Mouse (Mus musculus): ENCODE results near the gene Sdccag8. TPM values are rescaled to one million over a fixed set of nuclear protein-coding genes. Genes with fewer than 3 reads are reported as not detected.

Sdccag8 gene
- polyA plus RNA-seq, 1 experiment from 2014 or later: 22.6 TPM

DNA sequence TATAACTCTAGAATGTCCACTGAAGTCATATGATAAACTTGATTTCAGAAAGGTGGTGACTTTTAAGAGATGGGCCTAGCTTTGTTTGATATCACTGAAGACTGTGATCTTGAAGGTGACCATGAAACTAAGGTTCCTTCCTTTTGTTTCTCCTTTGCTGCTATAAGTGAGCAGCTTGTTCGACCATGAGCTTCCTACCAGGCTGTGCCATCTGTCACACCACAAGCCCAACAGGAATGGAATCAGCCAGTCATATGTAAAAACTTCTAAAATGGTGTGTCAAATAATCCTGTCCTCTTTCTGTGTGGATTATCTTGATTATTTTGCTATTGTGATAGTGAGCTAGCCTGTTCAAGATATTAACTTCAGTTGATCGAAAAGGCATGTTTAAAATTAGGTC lies 221.0 kb downstream of the Sdccag8 start:
- H3K27me3 ChIP-seq (ENCODE audit: control insufficient read depth, insufficient read depth, low read length): no peaks in the 10 kb centered on the region

DNA sequence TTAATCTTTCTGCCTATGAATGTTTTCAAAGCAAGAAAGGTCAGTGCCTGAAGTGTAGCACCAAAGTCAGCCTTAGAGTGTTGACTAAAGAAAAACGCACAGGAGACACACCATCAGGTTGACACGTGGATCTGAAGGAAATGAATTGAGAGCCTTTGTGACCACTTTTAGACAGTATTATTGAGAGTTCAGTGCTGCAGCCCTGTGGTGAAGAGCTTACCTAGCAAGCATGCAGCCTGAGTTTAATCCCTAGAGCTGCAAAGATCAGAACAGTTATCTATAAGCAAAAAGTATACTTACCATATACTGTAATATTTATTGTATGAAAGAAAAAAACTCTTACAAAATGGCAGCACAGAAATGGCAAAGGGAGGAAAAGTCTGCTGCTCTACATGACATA lies 223.9 kb downstream of the Sdccag8 start:
- Histone ChIP-seq H3K27me3 (ENCODE audit: control insufficient read depth, insufficient read depth, low read length) (no peaks in the 10 kb centered on the region), H3K4me2 (ENCODE audit: low read depth, low read length) (no peak overlapping the region), H3K27ac (ENCODE audit: low read depth, low read length) (no peak overlapping the region), H3K36me3 (ENCODE audit: control insufficient read depth, insufficient read depth, low read length) (no peaks in the 10 kb centered on the region), H3K9me3 (ENCODE audit: control insufficient read depth, low read length) (no peaks in the 10 kb centered on the region), H3K4me3 (ENCODE audit: low read depth, low read length) (no peak overlapping the region), H3K4me1 (ENCODE audit: control insufficient read depth, insufficient read depth, low read length) (no peaks in the 10 kb centered on the region), H3K9ac (replicated peaks; ENCODE audit: low read depth, low read length) (no peak overlapping the region)
- WGBS: 40% methylated on average over 2 of the region's 2 CpGs
- ATAC-seq (ENCODE audit: low read depth): no peak

More for the DNA sequence above, 221.0 kb downstream of the Sdccag8 start:
- no peaks in the 10 kb centered on the region for H3K9me3 ChIP-seq (ENCODE audit: control insufficient read depth, low read length)
- no peaks in the 10 kb centered on the region for H3K4me1 ChIP-seq (ENCODE audit: control insufficient read depth, insufficient read depth, low read length)
- WGBS: 80% methylated on average over 2 of the region's 2 CpGs
- no peak overlapping the region for H3K9ac ChIP-seq (replicated peaks; ENCODE audit: low read depth, low read length)
- H3K27ac ChIP-seq (ENCODE audit: low read depth, low read length): no peak overlapping the region
- H3K4me3 ChIP-seq (ENCODE audit: low read depth, low read length): no peak overlapping the region
- no peak overlapping the region for H3K4me2 ChIP-seq (ENCODE audit: low read depth, low read length)
- H3K36me3 ChIP-seq (ENCODE audit: control insufficient read depth, insufficient read depth, low read length): no peaks in the 10 kb centered on the region
- no peak for ATAC-seq (ENCODE audit: low read depth)

DNA sequence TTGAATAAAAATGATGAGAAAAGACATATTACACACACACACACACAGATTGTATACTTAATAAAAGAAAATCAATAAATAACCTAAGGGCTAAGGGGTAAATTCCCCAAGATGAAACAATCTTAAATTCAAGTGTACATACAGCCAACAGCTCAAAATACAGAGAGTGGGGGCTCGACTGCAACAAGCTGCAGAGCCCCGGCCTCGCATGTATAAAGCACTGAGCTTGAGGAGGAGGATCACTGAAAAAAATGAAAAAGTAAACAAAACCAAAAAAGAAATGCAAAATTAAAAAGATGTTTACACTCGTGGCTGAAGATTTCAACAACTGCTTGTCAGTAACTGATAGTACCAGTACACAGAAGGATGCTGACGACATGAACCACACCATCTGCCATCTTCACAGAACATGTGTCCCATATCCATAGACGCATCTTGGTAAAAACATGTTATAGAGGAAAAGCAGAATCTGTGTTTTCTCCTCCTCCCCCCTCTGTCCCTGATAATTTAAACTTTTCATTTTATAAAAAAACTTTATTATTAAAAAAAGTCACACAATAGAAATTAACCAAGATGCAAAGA lies 224.7 kb downstream of the Sdccag8 start:
- Histone ChIP-seq H3K9me3 (ENCODE audit: control insufficient read depth, low read length) (no peaks in the 10 kb centered on the region), H3K4me3 (ENCODE audit: low read depth, low read length) (no peak overlapping the region), H3K27ac (ENCODE audit: low read depth, low read length) (no peak overlapping the region), H3K9ac (replicated peaks; ENCODE audit: low read depth, low read length) (no peak overlapping the region), H3K4me2 (ENCODE audit: low read depth, low read length) (no peak overlapping the region), H3K27me3 (ENCODE audit: control insufficient read depth, insufficient read depth, low read length) (no peaks in the 10 kb centered on the region), H3K4me1 (ENCODE audit: control insufficient read depth, insufficient read depth, low read length) (no peaks in the 10 kb centered on the region), H3K36me3 (ENCODE audit: control insufficient read depth, insufficient read depth, low read length) (no peaks in the 10 kb centered on the region)
- WGBS: 68% methylated on average over 6 of the region's 6 CpGs
- ATAC-seq (ENCODE audit: low read depth): no peak

DNA sequence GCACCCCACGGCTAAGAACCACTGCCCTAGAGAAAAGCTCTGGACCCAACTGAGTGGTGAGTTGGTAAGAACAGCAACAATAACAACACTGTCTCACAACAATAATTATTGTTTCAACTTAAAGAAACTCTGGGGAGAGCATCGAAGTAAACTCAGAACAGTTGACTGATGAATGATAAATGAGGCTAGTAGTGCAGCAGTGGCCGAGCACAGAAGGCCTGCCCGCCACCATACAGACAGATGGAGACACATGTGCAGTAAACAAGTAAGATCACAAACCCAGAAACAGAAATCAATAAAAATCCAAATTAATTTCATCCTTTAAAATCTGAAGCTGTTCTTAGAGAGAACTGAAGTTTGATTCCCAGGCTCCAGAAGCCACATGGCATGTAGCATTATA lies 225.6 kb downstream of the Sdccag8 start:
- H3K9me3 ChIP-seq (ENCODE audit: control insufficient read depth, low read length): no peaks in the 10 kb centered on the region
- no peak overlapping the region for H3K4me3 ChIP-seq (ENCODE audit: low read depth, low read length)
- no peaks in the 10 kb centered on the region for H3K4me1 ChIP-seq (ENCODE audit: control insufficient read depth, insufficient read depth, low read length)
- no peaks in the 10 kb centered on the region for H3K27me3 ChIP-seq (ENCODE audit: control insufficient read depth, insufficient read depth, low read length)
- no peak for ATAC-seq (ENCODE audit: low read depth)
- no peak overlapping the region for H3K27ac ChIP-seq (ENCODE audit: low read depth, low read length)
- H3K9ac ChIP-seq (replicated peaks; ENCODE audit: low read depth, low read length): no peak overlapping the region
- WGBS: 15% methylated on average over 4 of the region's 4 CpGs
- no peak overlapping the region for H3K4me2 ChIP-seq (ENCODE audit: low read depth, low read length)
- no peaks in the 10 kb centered on the region for H3K36me3 ChIP-seq (ENCODE audit: control insufficient read depth, insufficient read depth, low read length)

DNA sequence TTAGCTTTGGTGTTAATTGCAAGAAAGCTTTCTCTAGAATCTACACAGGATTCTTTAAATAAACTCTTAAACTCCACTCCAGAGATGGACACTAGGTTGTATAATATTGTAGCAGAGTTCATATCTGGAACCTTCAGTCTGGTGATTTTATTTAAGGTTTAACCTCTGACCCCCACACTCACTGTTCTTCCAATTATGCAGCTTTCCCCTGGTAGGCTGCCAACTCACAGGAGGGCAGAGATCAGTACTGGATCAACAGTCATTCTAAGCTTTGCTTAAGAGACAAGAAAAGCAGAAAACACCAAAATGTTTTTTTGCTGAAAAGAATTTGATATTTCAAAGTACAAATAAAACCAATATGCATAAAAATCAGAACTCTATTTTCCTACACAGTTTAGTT lies 231.4 kb downstream of the Sdccag8 start:
- H3K27ac ChIP-seq (ENCODE audit: low read depth, low read length): no peak overlapping the region
- H3K9ac ChIP-seq (replicated peaks; ENCODE audit: low read depth, low read length): no peak overlapping the region
- ATAC-seq (ENCODE audit: low read depth): no peak
- no peaks in the 10 kb centered on the region for H3K27me3 ChIP-seq (ENCODE audit: control insufficient read depth, insufficient read depth, low read length)
- no peak overlapping the region for H3K4me3 ChIP-seq (ENCODE audit: low read depth, low read length)
- no peaks in the 10 kb centered on the region for H3K4me1 ChIP-seq (ENCODE audit: control insufficient read depth, insufficient read depth, low read length)
- H3K9me3 ChIP-seq (ENCODE audit: control insufficient read depth, low read length): no peaks in the 10 kb centered on the region
- no peak overlapping the region for H3K4me2 ChIP-seq (ENCODE audit: low read depth, low read length)
- H3K36me3 ChIP-seq (ENCODE audit: control insufficient read depth, insufficient read depth, low read length): no peaks in the 10 kb centered on the region

DNA sequence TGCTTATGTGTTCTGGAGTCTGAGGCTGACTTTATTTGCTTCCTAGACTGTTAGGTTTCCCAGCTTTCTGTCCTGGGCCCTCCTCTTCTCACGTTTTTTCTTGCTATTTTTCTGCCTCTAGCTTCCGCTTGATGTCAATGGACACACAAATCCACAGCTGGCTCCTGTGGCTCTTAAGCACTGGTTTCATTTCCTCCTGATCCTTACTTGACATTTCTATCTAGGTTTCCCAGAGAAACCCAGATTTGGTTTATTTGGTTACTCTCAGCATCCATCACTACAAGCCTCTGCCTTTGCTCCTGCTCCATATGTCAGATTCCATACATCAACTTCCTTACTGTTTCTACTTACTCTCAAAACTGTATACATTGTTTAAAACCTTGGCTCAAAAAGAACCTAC lies 232.5 kb downstream of the Sdccag8 start:
- no peaks in the 10 kb centered on the region for H3K27me3 ChIP-seq (ENCODE audit: control insufficient read depth, insufficient read depth, low read length)
- H3K4me3 ChIP-seq (ENCODE audit: low read depth, low read length): no peak overlapping the region
- H3K4me2 ChIP-seq (ENCODE audit: low read depth, low read length): no peak overlapping the region
- WGBS: 78% methylated on average over 2 of the region's 2 CpGs
- no peaks in the 10 kb centered on the region for H3K36me3 ChIP-seq (ENCODE audit: control insufficient read depth, insufficient read depth, low read length)
- H3K4me1 ChIP-seq (ENCODE audit: control insufficient read depth, insufficient read depth, low read length): no peaks in the 10 kb centered on the region
- H3K9me3 ChIP-seq (ENCODE audit: control insufficient read depth, low read length): no peaks in the 10 kb centered on the region
- no peak overlapping the region for H3K27ac ChIP-seq (ENCODE audit: low read depth, low read length)
- ATAC-seq (ENCODE audit: low read depth): no peak
- H3K9ac ChIP-seq (replicated peaks; ENCODE audit: low read depth, low read length): no peak overlapping the region

DNA sequence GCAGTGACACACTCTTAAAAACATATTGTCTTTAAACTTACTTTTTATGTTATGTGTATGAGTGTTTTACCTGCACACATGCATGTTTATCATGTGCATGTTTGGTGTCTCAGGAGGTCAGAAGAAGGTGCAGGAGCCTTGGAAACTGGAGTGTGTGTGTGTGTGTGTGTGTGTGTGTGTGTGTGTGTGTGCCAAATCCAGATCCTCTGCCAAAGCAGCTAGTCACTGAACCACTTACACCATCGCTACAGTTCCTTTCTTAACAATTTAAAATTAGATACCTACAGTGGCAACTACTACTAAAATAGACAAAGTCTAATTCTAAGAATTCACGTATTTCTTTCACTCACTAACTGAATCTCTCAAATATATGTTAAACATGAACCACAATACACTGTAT lies 234.3 kb downstream of the Sdccag8 start:
- 94% methylated on average over 2 of the region's 2 CpGs for whole genome bisulfite sequencing
- H3K9ac ChIP-seq (replicated peaks; ENCODE audit: low read depth, low read length): no peak overlapping the region

DNA sequence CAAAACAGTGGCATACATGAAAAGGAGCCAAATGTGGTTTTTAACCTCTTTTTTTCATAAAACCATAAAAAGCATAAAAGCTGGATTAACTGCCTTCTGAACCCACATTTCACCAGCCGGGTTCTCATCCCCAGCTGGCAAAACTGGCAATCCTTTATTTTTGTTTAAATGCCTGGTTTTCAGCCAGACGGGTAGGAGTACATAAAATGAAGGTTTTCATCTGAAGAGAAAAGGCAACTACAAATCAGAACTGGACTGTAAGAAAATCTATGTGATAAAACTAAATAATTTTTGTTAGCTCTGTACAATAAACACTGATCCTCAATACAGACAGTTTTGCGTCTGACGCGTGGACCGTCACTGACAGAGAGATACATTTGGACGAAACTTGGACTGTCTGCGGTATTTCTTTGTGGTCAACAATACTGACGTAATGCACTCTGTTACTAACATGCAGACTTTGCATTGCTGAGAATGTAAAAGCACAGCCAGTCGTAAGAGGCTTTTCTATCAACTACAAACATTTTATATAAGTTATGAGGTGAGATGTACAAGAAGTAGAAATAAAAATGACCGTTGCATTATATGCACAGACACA lies 237.0 kb downstream of the Sdccag8 start:
- no peaks in the 10 kb centered on the region for H3K36me3 ChIP-seq (ENCODE audit: control insufficient read depth, insufficient read depth, low read length)
- 71% methylated on average over 11 of the region's 11 CpGs for WGBS
- H3K4me3 ChIP-seq (ENCODE audit: low read depth, low read length): no peak overlapping the region
- no peak overlapping the region for H3K9ac ChIP-seq (replicated peaks; ENCODE audit: low read depth, low read length)
- no peaks in the 10 kb centered on the region for H3K4me1 ChIP-seq (ENCODE audit: control insufficient read depth, insufficient read depth, low read length)
- ATAC-seq (ENCODE audit: low read depth): no peak
- no peak overlapping the region for H3K27ac ChIP-seq (ENCODE audit: low read depth, low read length)
- no peaks in the 10 kb centered on the region for H3K27me3 ChIP-seq (ENCODE audit: control insufficient read depth, insufficient read depth, low read length)
- no peaks in the 10 kb centered on the region for H3K9me3 ChIP-seq (ENCODE audit: control insufficient read depth, low read length)
- H3K4me2 ChIP-seq (ENCODE audit: low read depth, low read length): no peak overlapping the region

More for the DNA sequence above, 234.3 kb downstream of the Sdccag8 start:
- ATAC-seq (ENCODE audit: low read depth): no peak
- no peaks in the 10 kb centered on the region for H3K27me3 ChIP-seq (ENCODE audit: control insufficient read depth, insufficient read depth, low read length)
- H3K4me2 ChIP-seq (ENCODE audit: low read depth, low read length): no peak overlapping the region
- H3K36me3 ChIP-seq (ENCODE audit: control insufficient read depth, insufficient read depth, low read length): no peaks in the 10 kb centered on the region
- no peaks in the 10 kb centered on the region for H3K9me3 ChIP-seq (ENCODE audit: control insufficient read depth, low read length)
- H3K4me1 ChIP-seq (ENCODE audit: control insufficient read depth, insufficient read depth, low read length): no peaks in the 10 kb centered on the region
- H3K27ac ChIP-seq (ENCODE audit: low read depth, low read length): no peak overlapping the region
- H3K4me3 ChIP-seq (ENCODE audit: low read depth, low read length): no peak overlapping the region

DNA sequence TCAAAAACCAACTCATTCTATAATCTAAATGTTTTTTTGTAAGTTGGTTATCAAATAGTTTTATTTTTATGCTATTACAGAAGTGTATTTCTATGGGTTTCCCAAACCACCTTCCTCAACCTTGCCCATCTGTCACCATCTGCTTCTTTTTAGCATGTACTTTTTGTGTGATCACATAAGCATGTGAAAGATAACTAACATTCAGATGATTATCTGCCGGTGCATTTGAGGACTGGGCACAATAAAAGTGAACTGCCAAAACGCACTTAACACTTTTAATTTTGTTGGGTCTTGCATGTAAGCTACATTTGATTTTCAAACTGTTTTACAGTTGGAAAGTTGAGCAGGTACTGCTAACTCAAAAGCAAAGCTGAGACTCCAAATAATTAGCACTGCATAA lies 240.4 kb downstream of the Sdccag8 start:
- no peak overlapping the region for H3K9ac ChIP-seq (replicated peaks; ENCODE audit: low read depth, low read length)
- WGBS: 50% methylated on average over 2 of the region's 2 CpGs
- no peak for ATAC-seq (ENCODE audit: low read depth)

More for the DNA sequence above, 240.4 kb downstream of the Sdccag8 start:
- Histone ChIP-seq H3K36me3 (ENCODE audit: control insufficient read depth, insufficient read depth, low read length) (no peaks in the 10 kb centered on the region), H3K4me1 (ENCODE audit: control insufficient read depth, insufficient read depth, low read length) (no peaks in the 10 kb centered on the region), H3K4me2 (ENCODE audit: low read depth, low read length) (no peak overlapping the region), H3K4me3 (ENCODE audit: low read depth, low read length) (no peak overlapping the region), H3K9me3 (ENCODE audit: control insufficient read depth, low read length) (no peaks in the 10 kb centered on the region), H3K27me3 (ENCODE audit: control insufficient read depth, insufficient read depth, low read length) (no peaks in the 10 kb centered on the region), H3K27ac (ENCODE audit: low read depth, low read length) (no peak overlapping the region)

Measured in neural tube, embryonic 14.5 days (tissue).